Mouse (Mus musculus): ENCODE results near the gene Pnlip.

The Pnlip gene

GRCm38 (mm10) chr19:58652198-58652597 lies at the start of gene Pnlip:
TSS of gene Pnlip (plus strand) at chr19:58652498.
- DNase-seq (ENCODE audit: low spot score in 2 of 2), result no peak

GRCm38 (mm10) chr19:58609716-58610115 lies 42.6 kb upstream of the Pnlip start:
- no peak for DNase-seq (ENCODE audit: low spot score in 2 of 2)

GRCm38 (mm10) chr19:58612745-58613144 lies 39.6 kb upstream of the Pnlip start:
- no peak for DNase-seq (ENCODE audit: low spot score in 2 of 2)

- DNase-seq (ENCODE audit: low spot score in 2 of 2), result no peak
These were observed 35.7 kb upstream of the Pnlip start for GRCm38 (mm10) chr19:58616606-58617005.

GRCm38 (mm10) chr19:58620661-58621060 lies 31.6 kb upstream of the Pnlip start:
- DNase-seq (ENCODE audit: low spot score in 2 of 2), result no peak

- no peak for DNase-seq (ENCODE audit: low spot score in 2 of 2)
These were observed 30.7 kb upstream of the Pnlip start for GRCm38 (mm10) chr19:58621646-58622045.

- no peak for DNase-seq (ENCODE audit: low spot score in 2 of 2)
These were observed 27.5 kb upstream of the Pnlip start for GRCm38 (mm10) chr19:58624799-58625198.

- DNase-seq (ENCODE audit: low spot score in 2 of 2), result no peak
These were observed 26.9 kb upstream of the Pnlip start for GRCm38 (mm10) chr19:58625254-58625947.

GRCm38 (mm10) chr19:58627406-58628337 lies 24.6 kb upstream of the Pnlip start:
- no peak for DNase-seq (ENCODE audit: low spot score in 2 of 2)

GRCm38 (mm10) chr19:58629351-58629773 lies 22.9 kb upstream of the Pnlip start:
- no peak for DNase-seq (ENCODE audit: low spot score in 2 of 2)

GRCm38 (mm10) chr19:58650036-58650435 lies 2.3 kb upstream of the Pnlip start:
- no peak for DNase-seq (ENCODE audit: low spot score in 2 of 2)

- DNase-seq (ENCODE audit: low spot score in 2 of 2), result no peak
These were observed 9.8 kb downstream of the Pnlip start for GRCm38 (mm10) chr19:58662098-58662497.

GRCm38 (mm10) chr19:58663317-58663716 lies 11.0 kb downstream of the Pnlip start:
- no peak for DNase-seq (ENCODE audit: low spot score in 2 of 2)

GRCm38 (mm10) chr19:58664901-58665300 lies 12.6 kb downstream of the Pnlip start:
- DNase-seq (ENCODE audit: low spot score in 2 of 2), result no peak

- DNase-seq (ENCODE audit: low spot score in 2 of 2), result no peak
These were observed 22.3 kb downstream of the Pnlip start for GRCm38 (mm10) chr19:58674644-58675043.

- no peak for DNase-seq (ENCODE audit: low spot score in 2 of 2)
These were observed 24.8 kb downstream of the Pnlip start for GRCm38 (mm10) chr19:58677117-58677516.

GRCm38 (mm10) chr19:58688933-58689332 lies 36.6 kb downstream of the Pnlip start:
- DNase-seq (ENCODE audit: low spot score in 2 of 2), result no peak

GRCm38 (mm10) chr19:58695314-58695713 lies 43.0 kb downstream of the Pnlip start:
- no peak for DNase-seq (ENCODE audit: low spot score in 2 of 2)

- no peak for DNase-seq (ENCODE audit: low spot score in 2 of 2)
These were observed 43.9 kb downstream of the Pnlip start for GRCm38 (mm10) chr19:58696235-58696634.

- no peak for DNase-seq (ENCODE audit: low spot score in 2 of 2)
These were observed 52.3 kb downstream of the Pnlip start for GRCm38 (mm10) chr19:58704556-58704955.

- no peak for DNase-seq (ENCODE audit: low spot score in 2 of 2)
These were observed 56.3 kb downstream of the Pnlip start for GRCm38 (mm10) chr19:58708611-58709010.

- DNase-seq (ENCODE audit: low spot score in 2 of 2), result no peak
These were observed 65.6 kb downstream of the Pnlip start for GRCm38 (mm10) chr19:58717925-58718324.

- no peak for DNase-seq (ENCODE audit: low spot score in 2 of 2)
These were observed 68.1 kb downstream of the Pnlip start for GRCm38 (mm10) chr19:58720439-58720838.
